ENCODE assay signal across 18 mouse cellular contexts in genomic region chr2:173256552-173256949, GRCm38 (mm10). TPM values are rescaled to one million over a fixed set of nuclear protein-coding genes. Genes with fewer than 3 reads are reported as not detected.
DNase-seq lines count a peak whose midpoint lies in the region; ATAC-seq and TF ChIP-seq lines count a peak whose summit lies in the region.
"Had no signal": no experiment of that assay in that cellular context is flagged by ENCODE, and none has a peak within 500 bp of the region (broad histone marks: within the 10 kb centered on the region; RNA-seq: fewer than 3 reads in every experiment).

No protein-coding gene starts in this region.

- WGBS in forebrain, embryonic 13.5 days = 82% methylated on average over 4 of the region's 4 CpGs
- 86% methylated on average over 4 of the region's 4 CpGs for WGBS in forebrain, embryonic 12.5 days
- 63% methylated on average over 4 of the region's 4 CpGs for WGBS in kidney, embryonic 15.5 days

- H3K4me1 ChIP-seq in forebrain, embryonic 13.5 days = peaks cover 99% of the 10 kb centered on the region
- H3K4me1 ChIP-seq in forebrain, embryonic 12.5 days = peaks cover 100% of the 10 kb centered on the region
- H3K4me1 ChIP-seq in kidney, embryonic 15.5 days = peaks cover 90% of the 10 kb centered on the region
- H3K4me1 ChIP-seq in brown adipose tissue, adult 24 weeks (ENCODE audit: control insufficient read depth, insufficient read depth, insufficient read length, low read length) = peaks cover 32% of the 10 kb centered on the region

- peaks cover 98% of the 10 kb centered on the region for H3K79me2 ChIP-seq in myocyte (ENCODE audit: control insufficient read depth, insufficient read depth)

- TF ChIP-seq POLR2A in myocyte (IDR thresholded peaks at IDR 0.05; ENCODE audit: insufficient read length, low read depth) = no peak

- ATAC-seq in forebrain, embryonic 13.5 days = no peak
- ATAC-seq in forebrain, embryonic 12.5 days (ENCODE audit: low FRiP score) = no peak
- ATAC-seq in kidney, embryonic 15.5 days (replicated peaks; ENCODE audit: low FRiP score) = no peak
- ATAC-seq: Patski had no signal

- DNase-seq in kidney, adult 8-10 months = no peak
- no peak for DNase-seq in gastrocnemius, adult 8-10 months (ENCODE audit: low spot score in 2 of 2)
- no peak for DNase-seq in frontal cortex, postnatal 10 days (ENCODE audit: low spot score in 2 of 2)
- DNase-seq: cerebellum, adult 2 months; gastrocnemius, adult 2 months; kidney, postnatal 14 days; lung, postnatal 14 days; right cerebral cortex, postnatal 14 days had no signal

- no peak overlapping the region for H3K4me3 ChIP-seq in forebrain, embryonic 13.5 days
- no peak overlapping the region for H3K4me3 ChIP-seq in forebrain, embryonic 12.5 days (replicated peaks)
- no peak overlapping the region for H3K4me3 ChIP-seq in kidney, embryonic 15.5 days (replicated peaks)
- H3K4me3 ChIP-seq in brown adipose tissue, adult 24 weeks (ENCODE audit: insufficient read depth, low read depth, low read length) = no peak overlapping the region
- no peak overlapping the region for H3K4me3 ChIP-seq in myocyte
- H3K4me3 ChIP-seq: gastrocnemius, adult 2 months had no signal

- no peak overlapping the region for H3ac ChIP-seq in myocyte (ENCODE audit: control insufficient read depth, insufficient read length)

- no peak overlapping the region for H3K4me2 ChIP-seq in forebrain, embryonic 13.5 days
- H3K4me2 ChIP-seq in forebrain, embryonic 12.5 days = no peak overlapping the region
- H3K4me2 ChIP-seq in kidney, embryonic 15.5 days = no peak overlapping the region
- peak overlapping the region; percentile 55 for H3K4me2 ChIP-seq in myocyte (ENCODE audit: low read depth)
- H3K4me2 ChIP-seq: heart, embryonic 11.5 days had no signal

- H3K27me3 ChIP-seq in forebrain, embryonic 13.5 days = no peaks in the 10 kb centered on the region
- H3K27me3 ChIP-seq in forebrain, embryonic 12.5 days = 0 out of 2 replicates have a peak, but pooled peaks cover 3% of the 10 kb centered on the region
- H3K27me3 ChIP-seq in kidney, embryonic 15.5 days = no peaks in the 10 kb centered on the region
- no peaks in the 10 kb centered on the region for H3K27me3 ChIP-seq in myocyte (ENCODE audit: control insufficient read depth, insufficient read depth, insufficient read length)
- H3K27me3 ChIP-seq: Patski had no signal

- no peaks in the 10 kb centered on the region for H3K36me3 ChIP-seq in forebrain, embryonic 13.5 days (ENCODE audit: poor library complexity, severe bottlenecking)
- H3K36me3 ChIP-seq in forebrain, embryonic 12.5 days (replicated peaks) = no peaks in the 10 kb centered on the region
- no peaks in the 10 kb centered on the region for H3K36me3 ChIP-seq in kidney, embryonic 15.5 days
- H3K36me3 ChIP-seq in myocyte (ENCODE audit: control insufficient read depth, insufficient read depth) = no peaks in the 10 kb centered on the region

- H3K9me3 ChIP-seq in forebrain, embryonic 13.5 days (replicated peaks) = no peaks in the 10 kb centered on the region
- no peaks in the 10 kb centered on the region for H3K9me3 ChIP-seq in forebrain, embryonic 12.5 days
- H3K9me3 ChIP-seq in kidney, embryonic 15.5 days (replicated peaks) = no peaks in the 10 kb centered on the region

- no peak overlapping the region for H3K9ac ChIP-seq in forebrain, embryonic 13.5 days
- H3K9ac ChIP-seq in forebrain, embryonic 12.5 days = no peak overlapping the region
- H3K9ac ChIP-seq in kidney, embryonic 15.5 days = no peak overlapping the region

- 0 out of 2 replicates have a peak overlapping the region, but pooled peaks have one; percentile 1 for H3K27ac ChIP-seq in forebrain, embryonic 13.5 days
- no peak overlapping the region for H3K27ac ChIP-seq in forebrain, embryonic 12.5 days
- peak overlapping the region; percentile 54; the same call in 1 of the 2 replicates for H3K27ac ChIP-seq in kidney, embryonic 15.5 days
- peak overlapping the region; percentile 58 for H3K27ac ChIP-seq in brown adipose tissue, adult 24 weeks (replicated peaks; ENCODE audit: low read depth, low read length)
- H3K27ac ChIP-seq: hindbrain, postnatal 0 days had no signal

TF ChIP-seq in myocyte, 11 proteins besides CTCF, POLR2A, EP300 and RAD21:
- TF ChIP-seq MYOG (IDR thresholded peaks at IDR 0.05; ENCODE audit: control insufficient read depth in 1 of 3, insufficient read depth in 1 of 3, insufficient read length in 2 of 3, low read depth in 2 of 3) = peak; percentile 10 to 80 (median 62)
- no peak for TF ChIP-seq POLR2AphosphoS2 (IDR thresholded peaks at IDR 0.05; ENCODE audit: insufficient read length, low read depth)
- peak in 2 of 3 experiments; percentile 71 to 72 for TF ChIP-seq MYOD1 (IDR thresholded peaks at IDR 0.05; ENCODE audit: control insufficient read depth in 1 of 3, insufficient read length in 2 of 3, low read depth in 2 of 3)

RNA-seq across cellular contexts. Expression of gene Pmepa1, which starts 19.8 kb away (rescaled TPM):
- polyA plus RNA-seq in forebrain, embryonic 13.5 days (2015; fragmentation: Nextera tagmentation; extraction: Ambion mirVana) = 4.6 and 5.3 TPM in 2 replicates
- 3.7 and 4.7 TPM in 2 replicates for polyA plus RNA-seq in forebrain, embryonic 12.5 days (2016; fragmentation: Nextera tagmentation; extraction: Ambion mirVana)
- polyA plus RNA-seq in kidney, embryonic 15.5 days (2015; fragmentation: Nextera tagmentation; extraction: Ambion mirVana) = 4.0 and 4.5 TPM in 2 replicates
- 108 and 141 TPM in 2 replicates for polyA plus RNA-seq in brown adipose tissue, adult 24 weeks (2012; ENCODE audit: insufficient read depth, insufficient read length, missing spikeins)
- 260 TPM for polyA plus RNA-seq in myocyte (2012; fragmentation: generic; extraction: Trizol)
- 10 to 100 TPM; 10.8 to 23.7 (median 18.9) TPM for total RNA-seq in gastrocnemius, adult 8-10 months (2022)

RNA-seq across cellular contexts. Expression of gene Zbp1, which starts 37.8 kb away (rescaled TPM):
- polyA plus RNA-seq in forebrain, embryonic 13.5 days (2015; fragmentation: Nextera tagmentation; extraction: Ambion mirVana) = not detected in 2 replicates
- 0.34 TPM in 1 of 2 replicates, not detected in the other for polyA plus RNA-seq in forebrain, embryonic 12.5 days (2016; fragmentation: Nextera tagmentation; extraction: Ambion mirVana)
- 0.40 and 0.64 TPM in 2 replicates for polyA plus RNA-seq in kidney, embryonic 15.5 days (2015; fragmentation: Nextera tagmentation; extraction: Ambion mirVana)
- 1.6 TPM in 1 of 2 replicates, not detected in the other for polyA plus RNA-seq in brown adipose tissue, adult 24 weeks (2012; ENCODE audit: insufficient read depth, insufficient read length, missing spikeins)
- 1.1 TPM for polyA plus RNA-seq in myocyte (2012; fragmentation: generic; extraction: Trizol)
- total RNA-seq in gastrocnemius, adult 8-10 months (2022) = under 1 TPM in 1 of 4 experiments, not detected in 3; 0.54 TPM
- total RNA-seq: gastrocnemius, adult 2 months; hindbrain, postnatal 0 days; layer of hippocampus, postnatal 10 days; left cerebral cortex, postnatal 25 days had no signal
- polyA plus RNA-seq: heart, embryonic 11.5 days had no signal

Comparison
In these comparisons a context has a peak if more than half of its experiments do, and no peak if none do; other contexts are left out.
1. RNA of gene Pmepa1, which starts 19.8 kb away (polyA plus RNA-seq): 260 TPM in myocyte (single experiment) and 108 to 141 TPM in brown adipose tissue, adult 24 weeks; 4.6 to 5.3 TPM in forebrain, embryonic 13.5 days, 3.7 to 4.7 TPM in forebrain, embryonic 12.5 days and 4.0 to 4.5 TPM in kidney, embryonic 15.5 days; every median in the first group is over 10 times any median in the second.